Mouse (Mus musculus) megakaryocyte, adult 5-6 weeks (primary cell): ENCODE results near the gene Ckap4. TPM values are rescaled to one million over a fixed set of nuclear protein-coding genes. Genes with fewer than 3 reads are reported as not detected.
"Not testable (repeated sequence)": the region's sequence is repeated elsewhere in the genome, so short reads cannot be mapped to it uniquely, and the experiment has no call there.

Experiments
- ATAC-seq: 2 replicates; pipeline ENCODE4 v1.8.0; 2016; ENCODE audit warnings: mild to moderate bottlenecking, inconsistent platforms; ENCODE audit not compliant: poor library complexity, severe bottlenecking
- total RNA-seq, 2 experiments: library from RNA; stranded (forward) in 1 of 2; stranded (reverse) in 1 of 2; fragments of 153-499, 151-499 nt in 1 of 2; fragments of 221-1000, 200-1000 nt in 1 of 2; gene quantifications; 2 replicates each; pipeline versions ENCODE4 v1.2.3 to v1.2.4; 2015 to 2017

Gene Ckap4
- total RNA-seq, 2 experiments from 2014 or later, result 115 to 125 TPM

DNA sequence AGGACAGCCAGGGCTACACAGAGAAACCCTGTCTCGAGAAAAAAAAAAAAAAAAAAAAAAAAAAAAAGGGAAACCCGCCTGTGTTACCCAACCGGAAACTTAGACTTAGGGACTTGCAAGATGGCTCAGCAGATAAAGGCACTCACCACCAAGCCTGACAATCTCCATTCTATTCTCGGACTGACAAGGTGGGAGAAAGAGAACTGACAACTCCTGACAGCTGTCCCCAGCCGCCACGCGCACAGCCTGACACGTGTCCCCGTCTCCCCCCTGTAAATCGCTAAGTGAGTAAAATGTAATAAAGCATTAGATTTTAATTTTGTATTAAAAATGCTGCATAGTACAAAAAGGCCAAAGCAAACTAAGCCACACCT, 16.0 kb upstream of the Ckap4 start:
- peak; percentile 74 for ATAC-seq

DNA sequence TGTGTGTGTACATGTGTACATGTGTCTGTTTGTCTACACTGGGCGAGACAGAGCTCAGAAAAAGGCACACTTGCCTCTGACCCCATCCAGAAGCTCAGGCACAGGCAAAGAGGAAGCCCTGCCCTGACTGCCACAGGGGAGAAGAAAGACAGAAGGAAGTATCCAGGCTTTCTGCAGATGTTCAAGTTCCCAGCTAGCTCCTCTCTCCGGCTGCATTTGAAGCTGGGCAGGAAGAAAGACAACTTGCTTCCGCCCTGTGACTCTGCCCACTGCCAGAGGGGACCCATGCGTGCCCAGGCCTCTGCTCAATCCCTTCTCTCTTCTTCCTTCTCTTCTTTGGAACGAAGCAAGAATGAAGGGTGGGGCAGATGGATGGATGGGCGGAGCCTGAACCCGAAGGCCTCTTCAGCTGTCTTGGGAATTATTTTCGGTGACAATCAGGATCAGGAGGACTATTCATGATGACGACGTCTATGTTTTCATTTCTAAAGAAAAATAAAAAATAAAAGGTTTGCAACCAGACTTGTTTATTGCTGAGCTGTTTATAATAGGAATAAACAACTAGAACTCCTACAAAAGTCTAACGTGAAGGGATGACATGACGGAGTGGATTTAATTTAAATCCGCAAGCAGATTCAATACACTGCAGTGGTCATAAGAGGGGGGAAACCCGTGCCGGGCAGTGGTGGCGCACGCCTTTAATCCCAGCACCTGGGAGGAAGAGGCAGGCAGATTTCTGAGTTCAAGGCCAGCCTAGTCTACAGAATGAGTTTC, 15.5 kb upstream of the Ckap4 start:
- ATAC-seq, result peak; percentile 69

DNA sequence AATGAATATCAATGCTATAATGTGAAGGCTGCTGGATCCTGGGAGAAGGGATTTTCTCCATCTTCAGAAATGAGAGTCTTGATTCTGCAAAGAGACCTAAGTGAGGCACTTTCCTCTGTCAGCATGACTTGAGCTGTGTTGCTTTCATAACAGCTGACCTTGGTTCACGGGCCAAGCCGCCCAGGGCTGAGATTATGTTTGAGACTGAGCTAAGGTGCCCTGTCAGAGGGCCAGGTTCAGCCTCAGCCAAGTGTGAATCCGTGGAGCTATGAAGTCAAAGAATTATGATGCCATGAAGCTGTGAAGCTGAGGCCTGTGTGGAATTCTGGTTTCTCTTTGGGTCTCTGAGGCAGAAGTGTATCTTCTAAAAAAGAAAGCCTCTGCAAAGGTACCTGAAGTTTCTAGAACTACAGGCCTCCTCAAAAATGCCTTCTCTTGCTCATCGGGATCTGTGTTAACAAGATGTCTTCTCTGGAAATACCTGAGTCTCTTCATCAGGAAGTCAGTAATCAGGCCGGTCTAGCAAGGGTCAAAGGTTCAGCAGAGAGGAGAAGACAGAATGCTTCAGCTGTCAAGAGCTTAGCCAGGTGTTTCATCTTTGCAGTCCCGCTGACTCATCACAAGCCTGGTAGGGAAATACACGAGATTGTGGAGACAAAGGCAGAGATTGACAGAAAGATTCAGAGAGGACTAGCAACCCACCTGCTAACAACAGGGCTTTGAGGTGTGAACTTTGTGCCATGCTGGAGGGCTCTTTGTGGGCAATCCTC, 11.2 kb upstream of the Ckap4 start:
- ATAC-seq, result no peak

DNA sequence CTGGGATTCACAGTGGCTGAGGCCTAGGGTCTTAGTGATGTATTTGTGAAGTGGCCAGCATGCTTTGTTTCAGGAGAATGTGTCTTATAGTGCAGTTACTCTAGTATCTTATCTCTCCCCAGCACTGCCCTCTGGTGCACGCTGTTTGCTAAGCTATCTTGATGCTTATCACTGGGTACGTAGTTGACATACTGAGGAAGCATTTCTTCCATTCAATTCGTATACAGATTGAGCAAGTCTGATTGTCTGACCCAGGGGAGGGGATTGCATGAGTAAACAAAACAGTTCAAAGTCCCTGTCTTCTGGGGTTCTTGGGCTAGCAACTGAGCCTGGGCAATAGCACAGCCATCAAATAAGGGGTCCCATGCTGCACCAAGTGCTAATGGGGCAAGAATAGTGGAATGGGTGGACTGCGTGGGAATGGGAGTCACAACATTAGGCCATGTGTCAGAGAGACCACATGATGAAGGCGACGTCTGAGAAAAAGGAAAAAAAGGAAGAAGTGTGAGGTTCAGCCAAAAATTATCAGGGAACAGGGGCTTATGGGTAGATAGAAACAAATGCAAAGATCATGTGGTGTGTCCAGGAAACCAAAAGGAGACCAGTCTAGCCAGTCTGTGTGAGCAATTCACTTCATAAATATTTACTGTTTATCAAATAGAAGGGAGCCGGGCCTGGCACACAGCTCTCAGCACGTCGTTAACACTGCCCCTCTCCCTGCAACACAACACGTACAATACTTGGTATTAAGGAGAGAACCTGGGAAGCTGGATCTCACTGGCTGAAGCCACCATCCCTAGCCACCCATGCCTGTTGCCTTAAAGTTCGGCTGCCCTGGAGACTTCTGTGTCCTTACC, 9.2 kb upstream of the Ckap4 start:
- ATAC-seq, result peak; percentile 77

DNA sequence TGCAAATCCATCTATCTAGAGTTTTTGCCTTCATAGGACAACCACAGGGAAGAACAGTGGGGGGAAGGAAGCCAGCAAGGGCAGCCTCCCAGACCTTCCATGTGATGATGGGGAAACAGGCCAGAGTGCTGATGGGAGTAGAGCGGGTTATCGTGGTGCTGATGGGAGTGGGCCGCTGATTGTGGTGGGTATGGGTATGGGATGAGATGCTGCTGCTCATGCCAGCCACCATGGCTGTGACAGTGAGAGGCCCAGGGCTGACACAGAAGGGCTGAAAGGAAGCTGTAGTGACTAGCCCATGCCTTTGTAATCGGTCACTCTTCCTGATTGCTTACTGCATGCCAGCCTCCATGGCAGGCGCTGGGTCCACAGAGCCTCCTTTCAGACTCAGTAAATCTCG, 5.8 kb upstream of the Ckap4 start:
- no peak for ATAC-seq

DNA sequence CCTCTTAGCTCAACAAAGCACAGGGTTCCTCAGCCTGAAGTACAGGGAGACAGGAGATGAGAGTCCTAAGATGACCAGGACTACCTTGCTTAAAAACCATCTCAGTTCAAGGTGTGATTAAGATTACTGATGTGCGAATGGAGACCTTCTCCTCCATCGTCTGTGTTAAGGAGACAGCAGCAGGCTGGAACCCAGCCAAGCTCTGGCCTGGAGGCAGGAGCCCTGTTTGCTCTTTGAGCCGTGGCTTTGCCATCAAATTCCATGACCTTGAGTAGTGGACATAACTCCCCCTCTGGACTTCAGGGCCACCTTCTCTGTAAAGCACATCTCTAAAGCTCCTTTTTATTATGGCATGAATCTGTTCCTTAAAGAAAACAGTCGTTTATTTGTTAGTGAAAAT, 2.0 kb upstream of the Ckap4 start:
- ATAC-seq, result no peak

DNA sequence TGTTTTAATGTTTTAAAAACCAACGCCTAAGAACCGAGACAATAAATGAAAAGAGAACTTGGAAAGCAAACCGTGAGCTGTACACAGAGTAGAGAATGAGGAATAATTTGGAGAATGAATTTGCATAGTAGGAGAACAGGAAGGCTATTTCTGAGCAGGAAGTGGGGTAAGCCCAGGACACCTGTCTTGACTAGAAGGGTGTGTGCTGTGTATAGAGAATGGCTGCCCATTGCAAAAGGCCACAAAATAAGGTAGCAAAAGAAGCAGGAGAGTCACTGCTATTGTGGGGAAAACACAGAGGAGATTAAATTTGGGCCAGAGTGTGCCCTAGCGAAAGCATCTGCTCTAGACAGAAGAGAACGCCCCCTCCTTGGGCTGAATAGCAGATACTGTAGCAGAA, 1.6 kb upstream of the Ckap4 start:
- no peak for ATAC-seq

DNA sequence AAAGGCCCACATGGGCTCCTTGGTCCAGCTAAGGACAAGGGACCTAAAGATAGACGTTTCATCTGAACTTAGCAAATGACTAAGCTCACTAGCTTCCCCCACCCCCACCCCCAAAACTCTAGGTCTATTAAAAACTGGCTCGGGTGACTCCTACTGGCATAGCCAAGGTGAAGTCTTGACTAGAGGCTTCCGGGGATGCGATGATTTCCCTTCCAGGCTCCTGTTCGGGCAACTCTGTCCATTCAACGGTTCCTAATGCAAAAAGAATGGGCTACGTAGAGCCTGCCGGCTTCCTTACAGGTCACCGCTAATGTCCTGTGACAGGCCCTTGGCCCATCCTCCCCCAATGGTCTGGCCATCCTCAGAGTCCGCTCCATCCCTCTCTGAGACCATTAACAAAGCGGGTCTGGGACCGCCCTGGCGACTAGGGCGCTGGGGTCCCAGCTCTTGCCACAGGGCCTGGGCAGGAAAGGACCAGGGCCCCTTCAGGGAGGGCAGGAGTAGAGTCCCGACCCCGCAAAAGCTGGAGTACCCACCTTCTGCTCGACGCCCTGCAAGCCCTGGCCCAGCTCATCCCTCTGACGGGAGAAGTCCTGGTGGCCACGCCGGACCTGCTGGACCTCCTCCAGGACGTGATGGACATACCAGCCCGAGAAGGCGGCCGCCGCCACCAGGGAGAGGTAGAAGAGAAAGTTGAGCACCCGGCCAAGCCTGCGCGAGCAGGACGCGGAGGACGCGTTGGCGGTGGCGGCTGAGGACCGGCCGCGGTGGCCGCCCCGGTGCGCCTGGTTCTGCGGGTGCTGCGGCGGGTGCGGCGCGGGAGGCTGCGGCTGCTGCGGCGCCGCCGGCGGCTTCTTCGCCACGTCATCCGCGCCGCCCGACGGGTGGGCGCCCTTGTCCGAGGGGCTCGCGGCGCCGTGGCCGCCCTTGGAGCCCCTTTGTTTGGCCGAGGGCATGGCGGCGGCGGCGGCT, 665 bp downstream of the Ckap4 start:
- peak; percentile 25 for ATAC-seq

DNA sequence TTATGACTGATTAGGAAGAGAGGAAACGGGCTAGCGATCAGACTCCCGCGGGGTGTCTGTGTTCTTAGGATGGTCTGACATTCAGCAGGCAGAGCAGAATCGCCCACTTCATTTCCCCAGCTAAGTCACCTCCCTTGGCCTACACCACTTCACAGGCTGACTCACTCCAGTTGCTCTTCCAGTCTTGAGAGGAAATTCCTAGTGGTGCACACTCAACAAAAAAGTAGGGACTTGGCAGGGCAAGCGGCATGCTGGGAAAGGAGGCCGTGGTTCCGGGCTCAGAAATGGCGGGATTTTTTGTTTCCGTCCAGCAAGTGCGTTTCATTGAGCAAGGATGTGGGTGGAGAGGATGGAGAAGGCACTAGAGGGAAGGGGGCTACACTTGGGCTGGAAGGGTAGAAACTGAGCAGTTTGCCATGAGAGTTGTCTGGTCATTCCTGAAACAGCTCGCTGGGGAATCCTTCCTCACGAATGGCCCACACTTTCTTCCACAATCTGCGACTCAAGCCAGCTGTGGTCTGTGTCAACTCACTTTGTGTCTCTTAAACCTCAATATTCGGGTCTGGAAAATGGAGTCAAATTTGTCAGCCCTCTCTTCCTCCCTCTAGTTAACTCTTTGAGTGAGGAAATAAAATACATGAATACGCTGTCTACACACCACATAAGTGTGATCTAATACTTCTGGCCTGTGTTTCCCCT, 1.5 kb downstream of the Ckap4 start:
- no peak for ATAC-seq

DNA sequence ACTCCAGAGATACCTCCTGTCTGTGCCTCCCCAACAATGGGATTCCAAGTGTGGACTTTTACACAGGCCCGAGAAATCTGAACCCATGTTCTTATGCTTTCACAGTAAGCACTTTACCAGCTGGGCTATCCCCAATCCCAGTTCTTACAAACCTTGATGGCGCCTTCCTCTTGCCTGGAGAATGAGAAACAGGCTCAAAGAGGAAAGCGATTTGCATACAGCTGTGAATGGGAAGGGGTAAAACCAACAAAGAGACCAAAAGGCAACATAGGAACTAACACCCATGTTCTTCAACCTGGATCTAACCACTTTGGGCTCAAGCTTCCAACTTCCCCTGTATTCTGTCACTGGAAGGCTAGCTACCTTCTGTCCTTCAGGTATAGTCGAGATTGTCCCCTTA, 2.3 kb downstream of the Ckap4 start:
- ATAC-seq, result no peak

DNA sequence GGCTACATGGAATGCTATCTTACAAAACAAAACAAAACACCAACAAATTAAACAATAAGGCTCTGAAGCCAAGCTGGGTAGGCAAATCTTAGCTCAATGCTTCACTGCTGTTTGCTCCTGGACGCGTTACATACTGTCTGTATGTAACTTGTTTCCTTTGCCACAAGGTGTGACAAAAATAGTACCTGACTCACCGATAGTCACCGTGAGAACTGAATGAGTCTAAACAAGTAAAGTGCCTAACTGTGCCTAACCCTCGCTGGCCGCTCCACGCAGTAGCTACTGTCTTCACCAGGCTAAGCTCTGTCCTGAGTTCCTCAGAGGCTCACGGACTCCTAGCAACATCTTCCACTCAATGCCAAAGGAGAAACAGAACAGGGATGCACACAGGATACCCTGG, 3.5 kb downstream of the Ckap4 start:
- ATAC-seq, result no peak

DNA sequence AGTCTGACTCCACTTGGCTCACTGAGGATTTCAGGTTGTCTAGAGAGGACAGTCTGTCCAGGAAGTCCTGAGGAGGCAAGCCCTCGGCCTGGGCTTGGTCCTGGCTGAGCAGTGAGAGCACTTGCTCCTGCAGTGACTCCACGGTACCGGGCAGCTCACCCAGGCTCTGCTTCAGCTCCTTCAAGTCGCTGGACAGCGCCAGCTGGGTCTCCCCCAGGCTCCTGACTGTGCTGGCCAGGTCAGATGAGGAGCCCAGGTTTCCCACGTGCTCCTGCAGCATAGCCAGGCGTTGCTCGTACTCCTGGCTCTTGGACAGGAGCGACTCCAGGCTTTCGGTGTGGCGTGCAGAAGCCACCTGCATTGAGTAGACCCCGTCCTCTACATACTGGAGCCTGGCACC, 6.2 kb downstream of the Ckap4 start:
- no peak for ATAC-seq

DNA sequence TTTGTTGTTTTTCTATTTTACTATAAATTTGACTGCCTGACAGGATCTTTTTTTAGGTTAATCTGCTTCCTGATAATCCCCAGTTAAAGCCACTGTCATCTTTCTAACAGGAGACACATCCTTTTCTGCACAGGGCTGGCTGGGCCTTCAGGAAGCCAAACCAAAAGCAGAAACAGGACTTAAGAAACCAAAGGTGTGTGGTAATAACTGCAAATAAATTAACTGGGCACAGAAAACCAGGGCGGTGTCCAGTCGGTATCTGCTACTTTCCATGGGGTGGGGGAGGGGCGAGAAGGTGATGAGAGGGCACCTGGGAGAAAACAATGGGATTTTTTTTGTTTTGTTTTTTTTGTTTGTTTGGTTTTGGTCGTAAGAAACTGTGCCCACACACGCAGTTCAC, 6.8 kb downstream of the Ckap4 start:
- ATAC-seq, result peak; percentile 69

DNA sequence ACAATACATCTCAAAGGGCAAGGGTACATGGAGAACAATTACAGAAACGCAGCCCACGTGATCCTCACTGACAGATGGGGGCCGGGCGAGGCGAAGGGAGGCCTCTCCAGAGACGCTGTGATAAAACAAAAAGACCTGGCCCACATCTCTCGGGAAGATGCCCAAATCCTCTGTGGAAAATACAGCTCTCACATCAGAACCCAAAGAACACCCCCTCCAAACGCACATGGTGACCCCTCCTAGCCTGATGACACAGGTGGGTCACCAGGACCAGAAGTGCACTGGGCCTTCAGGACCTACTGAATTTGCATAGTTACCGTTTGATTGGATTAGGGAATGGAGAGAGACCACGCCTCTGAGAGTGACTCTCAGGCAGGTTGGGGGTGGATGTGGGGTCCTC, 7.4 kb downstream of the Ckap4 start:
- no peak for ATAC-seq

DNA sequence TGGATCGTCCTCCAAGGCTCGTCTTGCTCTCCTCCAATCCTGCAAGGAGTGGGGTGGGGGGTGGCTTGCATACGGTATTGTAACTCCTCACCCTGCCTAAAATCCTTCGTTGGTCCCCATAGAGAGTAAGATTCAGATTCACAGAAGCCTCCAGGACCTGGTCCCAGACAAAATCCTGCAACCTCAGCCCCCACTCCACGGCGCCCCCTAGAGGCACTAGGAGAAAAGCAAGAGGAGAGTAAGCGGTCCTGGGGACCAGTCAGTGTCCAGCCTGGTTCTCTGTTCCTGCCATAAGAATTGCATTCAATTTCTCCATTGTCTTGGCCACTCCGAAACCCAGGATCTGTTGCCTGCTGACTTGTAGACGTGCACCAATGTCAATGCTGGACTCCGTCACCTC, 10.2 kb downstream of the Ckap4 start:
- peak; percentile 51; the same call in 1 of the 2 replicates for ATAC-seq

DNA sequence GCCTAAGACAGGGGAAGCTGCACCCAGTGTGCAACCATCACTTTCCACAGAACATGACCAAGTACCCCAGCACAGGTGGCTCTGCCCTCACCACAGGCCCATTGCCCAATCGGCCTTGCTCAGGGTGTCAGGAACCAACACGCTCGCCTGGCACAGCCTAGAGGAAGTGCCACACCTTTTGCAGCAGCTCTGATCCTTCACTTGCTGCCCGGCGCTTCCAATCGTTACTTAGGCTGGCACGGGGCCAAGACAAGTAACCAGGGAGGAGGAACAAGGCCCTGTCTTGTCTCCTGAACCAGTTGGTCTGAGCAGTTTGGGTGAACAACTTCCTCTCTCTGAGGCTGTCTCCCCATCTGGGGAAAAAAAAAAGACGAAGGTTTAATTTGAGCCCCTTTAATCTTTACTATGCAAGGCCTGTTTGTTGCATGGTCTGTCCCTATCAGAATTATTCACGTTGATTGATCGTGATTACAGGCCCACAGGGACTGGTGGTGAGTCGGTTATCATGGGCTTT, 17.4 kb downstream of the Ckap4 start:
- peak; percentile 81 for ATAC-seq

DNA sequence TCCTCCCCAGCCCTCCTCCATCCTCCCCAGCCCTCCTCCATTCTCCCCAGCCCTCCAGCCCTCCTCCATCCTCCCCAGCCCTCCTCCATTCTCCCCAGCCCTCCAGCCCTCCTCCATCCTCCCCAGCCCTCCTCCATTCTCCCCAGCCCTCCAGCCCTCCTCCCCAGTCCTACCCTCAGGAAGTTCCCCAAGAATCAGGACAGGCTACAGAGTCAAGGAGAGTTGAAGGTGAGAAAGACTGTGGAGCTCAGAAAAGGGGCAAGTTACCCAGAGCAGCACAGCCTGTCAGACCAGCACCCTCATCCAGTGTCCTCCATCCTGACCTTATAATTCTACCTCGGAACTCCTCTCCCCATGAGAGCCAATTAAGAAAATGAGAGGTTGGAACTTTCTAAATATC, 17.9 kb downstream of the Ckap4 start:
- not testable (repeated sequence) for ATAC-seq

DNA sequence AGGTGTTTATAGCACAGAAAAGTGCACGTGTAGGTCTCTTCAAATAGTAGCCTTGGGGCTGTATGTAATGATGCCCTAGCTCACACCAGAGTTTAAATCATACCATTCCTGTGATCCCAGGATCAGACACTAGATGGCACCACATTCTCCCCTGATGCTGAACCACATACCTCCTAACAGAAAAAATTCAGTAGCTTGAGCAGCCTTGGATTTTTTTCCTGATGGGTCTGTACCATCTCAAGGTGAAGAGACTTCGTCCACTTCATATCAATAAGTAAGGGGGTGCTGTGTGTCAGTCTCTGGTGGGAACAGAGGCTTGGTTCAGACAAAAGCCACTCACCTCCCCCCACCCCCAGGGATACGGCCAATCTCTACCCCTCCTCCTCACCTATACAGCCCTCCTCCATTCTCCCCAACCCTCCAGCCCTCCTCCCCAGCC, 18.3 kb downstream of the Ckap4 start:
- peak; percentile 41 for ATAC-seq

DNA sequence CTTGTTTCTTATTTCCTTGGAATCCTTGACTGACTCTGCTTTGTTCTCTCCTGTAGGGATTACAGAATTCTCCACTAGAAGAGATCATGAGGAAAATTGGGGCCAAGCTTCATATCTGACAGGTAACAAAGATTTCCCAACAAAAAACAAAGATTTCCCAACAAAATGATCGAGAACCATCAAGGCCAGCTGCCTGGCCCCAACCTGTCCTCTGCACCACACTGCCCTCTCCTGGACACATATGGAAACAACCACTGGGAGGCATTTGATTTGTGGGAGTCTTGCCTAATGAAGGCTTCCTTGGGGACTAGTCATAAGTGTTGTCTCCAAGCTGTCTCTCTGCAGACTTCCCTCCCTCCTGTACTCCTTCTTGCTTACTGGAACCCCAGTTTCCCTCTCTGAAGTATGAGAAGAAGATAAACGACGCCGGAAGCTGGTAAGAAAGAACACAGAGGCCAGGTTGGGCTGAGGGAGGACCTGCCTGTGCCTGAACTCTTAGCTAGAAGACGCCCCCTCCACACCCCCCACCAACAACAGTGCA, 19.8 kb downstream of the Ckap4 start:
- ATAC-seq, result peak; percentile 27
